Mouse (Mus musculus): ENCODE results near the gene Fank1.

The Fank1 gene

DNA sequence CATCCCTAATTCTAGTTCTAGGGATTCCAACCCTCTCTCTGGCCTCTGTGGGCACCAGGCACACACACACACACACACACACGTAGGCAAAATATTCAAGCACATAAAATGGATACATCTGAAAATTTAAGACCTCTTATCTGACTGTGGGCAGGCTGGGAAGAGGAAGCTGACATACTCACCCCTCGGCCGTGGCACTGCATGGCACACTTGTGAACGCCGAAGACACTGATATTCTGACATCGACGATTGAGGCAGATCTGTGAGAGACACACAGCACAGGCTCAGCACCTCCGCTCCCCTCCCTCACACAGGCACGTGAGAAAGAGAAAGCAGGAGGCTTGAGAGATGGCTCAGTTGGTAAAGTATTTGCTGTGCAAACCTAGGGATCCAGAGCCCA lies 139.6 kb downstream of the Fank1 start:
- no peak for DNase-seq

GRCm38 (mm10) chr7:133919306-133919705 lies 142.6 kb downstream of the Fank1 start:
- no peak for DNase-seq

DNA sequence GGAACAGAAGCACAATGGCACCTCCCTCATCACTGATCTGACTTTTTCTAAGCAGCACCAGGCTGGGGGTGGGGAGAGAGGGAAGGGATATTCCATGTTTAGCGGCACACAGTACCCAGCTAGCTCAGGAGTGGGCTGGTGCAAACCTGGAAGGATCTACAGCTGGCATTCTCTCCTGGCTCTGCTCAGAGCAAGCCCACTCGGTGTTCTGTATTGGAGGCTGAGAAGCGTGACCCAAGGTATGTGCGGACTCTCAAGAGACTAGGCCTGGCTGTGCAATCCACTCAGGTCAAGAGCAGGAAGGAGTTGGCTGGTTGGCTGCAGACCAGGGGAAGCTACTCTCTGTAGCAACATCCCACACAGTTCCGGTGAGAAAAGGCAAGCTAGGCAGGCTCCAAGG lies 143.3 kb downstream of the Fank1 start:
- peak; percentile 75 for DNase-seq

DNA sequence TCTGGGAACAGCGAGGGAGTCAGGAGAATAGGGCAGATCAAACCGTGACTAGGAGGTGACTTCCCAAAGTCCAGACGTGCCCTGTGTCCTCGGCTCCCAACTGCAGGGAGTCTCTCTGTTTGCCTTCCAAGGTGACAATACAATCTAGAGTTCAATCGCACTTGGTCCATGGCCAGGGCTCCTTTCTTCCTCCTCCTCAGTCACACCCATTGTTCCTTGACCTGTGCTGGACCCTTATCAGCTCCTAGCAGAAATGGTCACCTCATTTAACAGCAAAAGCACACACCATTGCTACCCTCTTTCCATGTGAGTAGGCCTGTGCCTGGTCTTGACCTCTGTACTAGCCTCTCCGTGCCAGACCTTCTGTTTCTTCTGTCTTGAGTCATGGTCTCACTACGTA lies 144.1 kb downstream of the Fank1 start:
- DNase-seq, result no peak

GRCm38 (mm10) chr7:133921291-133921690 lies 144.6 kb downstream of the Fank1 start:
- no peak for DNase-seq

- DNase-seq, result no peak
Observed at GRCm38 (mm10) chr7:133923994-133924393, 147.3 kb downstream of the Fank1 start.

GRCm38 (mm10) chr7:133925771-133926170 lies 149.1 kb downstream of the Fank1 start:
- no peak for DNase-seq

- DNase-seq, result no peak
Observed at GRCm38 (mm10) chr7:133928981-133929380, 152.3 kb downstream of the Fank1 start.
